Mouse (Mus musculus) C2C12 (cell line): ENCODE data around the gene Cpne6.

Experiments used
- CTCF ChIP-seq: IDR thresholded peaks from one replicate; pipeline ENCODE4 v1.5.1; 2011; ENCODE audit not compliant: control insufficient read depth, insufficient read depth, insufficient read length
- MAX ChIP-seq: IDR thresholded peaks from one replicate; pipeline ENCODE4 v1.6.1; 2011; ENCODE audit warnings: mild to moderate bottlenecking, control low read depth

DNA sequence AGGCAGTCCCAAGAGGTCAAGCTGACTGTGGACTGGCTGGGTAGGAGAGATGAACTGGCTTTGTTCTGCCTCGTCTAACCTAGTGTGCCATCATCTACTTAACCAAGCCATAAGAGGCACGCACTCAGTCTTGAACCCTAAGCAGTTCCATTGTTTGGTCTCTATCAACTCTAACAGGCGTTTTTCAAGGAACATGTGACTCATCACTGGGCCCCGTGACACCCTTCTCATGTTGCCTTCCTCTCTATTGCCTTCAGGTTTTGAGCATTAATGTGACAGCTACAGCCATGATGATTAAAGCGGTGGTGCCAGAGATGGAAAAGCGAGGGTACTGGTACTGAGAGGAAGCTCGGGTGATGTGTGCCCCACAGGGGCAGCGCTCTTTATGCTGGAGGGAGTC is 23.4 kb upstream of the Cpne6 start:
- TF ChIP-seq CTCF (no peak), MAX (no peak)
